Mouse (Mus musculus) lung, postnatal 14 days (tissue): ENCODE data around the gene Trappc2l.
"Not testable (repeated sequence)": the region's sequence is repeated elsewhere in the genome, so short reads cannot be mapped to it uniquely, and the experiment has no call there.

Experiments used
- DNase-seq: peaks from one replicate; pipeline ENCODE4 v3.0.0; 2021

Trappc2l gene

GRCm38 (mm10) chr8:122611295-122612133 lies at the start of gene Trappc2l, which contains the start of gene Galns:
Gene Trappc2l, plus strand, starts transcription at chr8:122611640.
Gene Galns, minus strand, starts transcription at chr8:122611463.
- DNase-seq = peak; percentile 96

GRCm38 (mm10) chr8:122564363-122565352 lies 46.8 kb upstream of the Trappc2l start:
- DNase-seq = no peak

- no peak for DNase-seq
These were observed 44.7 kb upstream of the Trappc2l start for GRCm38 (mm10) chr8:122566766-122567165.

GRCm38 (mm10) chr8:122567361-122568108 lies 43.9 kb upstream of the Trappc2l start, which contains the start of gene Cdt1:
Gene Cdt1, plus strand, starts transcription at chr8:122568015.
- DNase-seq = peak; percentile 94

GRCm38 (mm10) chr8:122568109-122568504 lies 43.3 kb upstream of the Trappc2l start:
- no peak for DNase-seq

- no peak for DNase-seq
These were observed 42.5 kb upstream of the Trappc2l start for GRCm38 (mm10) chr8:122568881-122569309.

GRCm38 (mm10) chr8:122569329-122569728 lies 42.1 kb upstream of the Trappc2l start:
- DNase-seq = no peak

- no peak for DNase-seq
These were observed 41.4 kb upstream of the Trappc2l start for GRCm38 (mm10) chr8:122569996-122570395.

- no peak for DNase-seq
These were observed 40.3 kb upstream of the Trappc2l start for GRCm38 (mm10) chr8:122571153-122571552.

GRCm38 (mm10) chr8:122571750-122572267 lies 39.6 kb upstream of the Trappc2l start:
- DNase-seq = no peak

- DNase-seq = no peak
These were observed 38.7 kb upstream of the Trappc2l start for GRCm38 (mm10) chr8:122572751-122573150.

- DNase-seq = not testable (repeated sequence)
These were observed 38.3 kb upstream of the Trappc2l start for GRCm38 (mm10) chr8:122573176-122573575.

- no peak for DNase-seq
These were observed 37.9 kb upstream of the Trappc2l start for GRCm38 (mm10) chr8:122573577-122573976.

- DNase-seq = no peak
These were observed 37.2 kb upstream of the Trappc2l start for GRCm38 (mm10) chr8:122574264-122574663.

- DNase-seq = no peak
These were observed 36.7 kb upstream of the Trappc2l start for GRCm38 (mm10) chr8:122574667-122575251.

- DNase-seq = no peak
These were observed 36.2 kb upstream of the Trappc2l start for GRCm38 (mm10) chr8:122575286-122575685.

- DNase-seq = no peak
These were observed 35.4 kb upstream of the Trappc2l start for GRCm38 (mm10) chr8:122575735-122576647.

GRCm38 (mm10) chr8:122576648-122577022 lies 34.8 kb upstream of the Trappc2l start, which contains the start of gene Aprt:
Gene Aprt, minus strand, starts transcription at chr8:122576909.
- peak; percentile 96 for DNase-seq

- DNase-seq = no peak
These were observed 34.3 kb upstream of the Trappc2l start for GRCm38 (mm10) chr8:122577116-122577515.

GRCm38 (mm10) chr8:122579196-122579595 lies 32.2 kb upstream of the Trappc2l start:
- DNase-seq = no peak

- DNase-seq = no peak
These were observed 30.5 kb upstream of the Trappc2l start for GRCm38 (mm10) chr8:122580926-122581325.
